Mouse (Mus musculus) heart, adult 2 months (tissue): ENCODE results near the gene 3110009E18Rik.

Source experiments
- CTCF ChIP-seq: fragments of 200-600 bp; IDR thresholded peaks from 2 replicates; pipeline ENCODE4 v1.8.1; 2022; ENCODE audit warnings: antibody characterized with exemption, mild to moderate bottlenecking, moderate library complexity
- EP300 ChIP-seq: fragments of 200-500 bp; IDR thresholded peaks from 2 replicates; pipeline ENCODE4 v1.6.1; 2011; ENCODE audit warnings: low read depth, low read length, control low read depth; ENCODE audit not compliant: insufficient read depth
- POLR2A ChIP-seq: fragments of 200-500 bp; IDR thresholded peaks from 2 replicates; pipeline ENCODE4 v1.6.1; 2011; ENCODE audit warnings: mild to moderate bottlenecking, low read depth, low read length, control low read depth; ENCODE audit not compliant: insufficient read depth

GRCm38 (mm10) chr1:120229723-120230471 lies 108.9 kb downstream of the 3110009E18Rik start:
- no peak for TF ChIP-seq CTCF
- no peak for TF ChIP-seq EP300
- TF ChIP-seq POLR2A: no peak
